Mouse (Mus musculus) forebrain, embryonic 14.5 days (tissue): ENCODE measurements around the gene Ankrd42. TPM values are rescaled to one million over a fixed set of nuclear protein-coding genes. Genes with fewer than 3 reads are reported as not detected.

Source experiments
- ATAC-seq: fragments of 200-750 bp; cut with Nextera tagmentation; 2 replicates; pipeline ENCODE4 v1.8.0; 2017; ENCODE audit warnings: mild to moderate bottlenecking, moderate library complexity
- DNase-seq: peaks from one replicate; pipeline ENCODE4 v3.0.0-alpha.2; 2015; ENCODE audit warnings: low spot score
- H3K27ac ChIP-seq: fragments of 300-500 bp; sonication (generic); 2 replicates; pipeline ENCODE4 v1.5.1; 2014; ENCODE audit warnings: low read depth, mild to moderate bottlenecking, control low read depth, low read length, moderate library complexity
- H3K27me3 ChIP-seq: fragments of 300-500 bp; sonication (generic); replicated peaks from 2 replicates; pipeline ENCODE4 v1.6.1; 2014; ENCODE audit warnings: low read length, control low read depth, mixed read lengths; ENCODE audit not compliant: control insufficient read depth, insufficient read depth
- H3K36me3 ChIP-seq: fragments of 300-500 bp; sonication (generic); 2 replicates; pipeline ENCODE4 v1.6.1; 2014; ENCODE audit warnings: low read length, control low read depth; ENCODE audit not compliant: control insufficient read depth, insufficient read depth
- H3K4me1 ChIP-seq: fragments of 300-500 bp; sonication (generic); 2 replicates; pipeline ENCODE4 v1.6.1; 2014; ENCODE audit warnings: antibody characterized with exemption, low read length, control low read depth; ENCODE audit not compliant: control insufficient read depth, insufficient read depth
- H3K4me2 ChIP-seq: fragments of 300-500 bp; sonication (generic); 2 replicates; pipeline ENCODE4 v1.6.1; 2014; ENCODE audit warnings: mild to moderate bottlenecking, control low read depth, low read length
- H3K4me3 ChIP-seq: fragments of 300-500 bp; sonication (generic); 2 replicates; pipeline ENCODE4 v1.5.1; 2014; ENCODE audit warnings: low read depth, low read length, control low read depth
- H3K9ac ChIP-seq: fragments of 300-500 bp; sonication (generic); 2 replicates; pipeline ENCODE4 v1.6.1; 2014; ENCODE audit warnings: mild to moderate bottlenecking, low read length, control low read depth, moderate library complexity
- H3K9me3 ChIP-seq: fragments of 300-500 bp; sonication (generic); replicated peaks from 2 replicates; pipeline ENCODE4 v1.6.1; 2016; ENCODE audit warnings: low read length, control low read depth, mixed read lengths; ENCODE audit not compliant: control insufficient read depth
- WGBS: fragments of 180-500 bp; shearing (Covaris S2); extraction: QIAGEN DNeasy Blood & Tissue Kit; methylation state at CpG from one replicate; pipeline ENCODE4 v1.1.7; 2014; 5-methylcytosine and 5-hydroxymethylcytosine counted together
- polyA plus RNA-seq: library from polyadenylated mRNA; unstranded; fragments of >200 nt; fragmentation: Nextera tagmentation; extraction: Ambion mirVana; gene quantifications from 2 replicates; pipeline ENCODE4 v1.2.1, GENCODE M21; 2014

The Ankrd42 gene
- polyA plus RNA-seq, 1 experiment from 2014 or later = 10.2 TPM

DNA sequence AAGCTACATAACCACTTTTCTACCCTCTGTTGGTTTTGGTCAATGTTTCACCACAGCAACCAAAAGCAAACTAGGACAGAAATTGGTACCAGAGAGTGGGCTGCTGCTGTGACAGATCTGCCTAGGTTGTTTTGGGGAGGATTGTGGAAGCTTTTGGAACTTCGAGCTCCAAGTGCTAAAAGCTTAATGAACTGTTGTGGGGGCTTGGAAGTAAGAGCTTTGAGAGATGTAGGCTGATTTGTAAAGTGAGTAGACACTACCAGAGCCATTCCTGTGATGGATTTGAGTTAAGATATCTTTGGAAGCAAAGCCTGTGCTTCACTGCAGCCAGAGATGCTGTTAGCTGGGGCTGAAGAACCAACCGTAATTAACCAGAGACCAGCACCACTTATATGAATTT, 46.1 kb downstream of the Ankrd42 start:
- H3K9ac ChIP-seq = no peak overlapping the region
- no peaks in the 10 kb centered on the region for H3K9me3 ChIP-seq
- H3K27me3 ChIP-seq = no peaks in the 10 kb centered on the region
- no peaks in the 10 kb centered on the region for H3K4me1 ChIP-seq
- H3K4me3 ChIP-seq = no peak overlapping the region
- H3K36me3 ChIP-seq = no peaks in the 10 kb centered on the region
- DNase-seq = no peak
- ATAC-seq = no peak
- H3K27ac ChIP-seq = no peak overlapping the region
- H3K4me2 ChIP-seq = no peak overlapping the region
- WGBS = 91% methylated on average over 2 of the region's 2 CpGs

DNA sequence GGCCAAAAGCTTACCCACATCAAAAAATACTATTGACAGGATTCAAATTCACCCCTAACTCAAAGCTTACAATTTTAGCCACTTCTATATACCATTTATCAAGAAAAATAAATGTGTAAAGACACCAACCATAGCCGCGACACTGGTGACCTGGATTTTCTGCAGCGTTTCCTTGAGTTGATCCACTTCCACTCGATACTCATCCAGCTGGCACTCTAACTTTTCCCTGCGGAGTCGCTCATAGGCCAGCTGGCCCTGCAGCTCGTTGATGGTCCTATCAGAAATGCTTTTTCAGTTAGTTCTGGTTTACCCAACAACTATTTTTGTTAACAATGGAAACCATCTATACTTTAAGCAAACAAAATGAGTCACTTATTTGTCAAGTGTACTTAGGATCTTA, 47.0 kb downstream of the Ankrd42 start:
- no peak overlapping the region for H3K27ac ChIP-seq
- H3K4me3 ChIP-seq = no peak overlapping the region
- WGBS = 93% methylated on average over 7 of the region's 7 CpGs
- DNase-seq (no peak), ATAC-seq (no peak)
- no peaks in the 10 kb centered on the region for H3K4me1 ChIP-seq
- H3K9me3 ChIP-seq = no peaks in the 10 kb centered on the region
- H3K27me3 ChIP-seq = no peaks in the 10 kb centered on the region
- no peak overlapping the region for H3K9ac ChIP-seq
- H3K36me3 ChIP-seq = no peaks in the 10 kb centered on the region
- H3K4me2 ChIP-seq = no peak overlapping the region

DNA sequence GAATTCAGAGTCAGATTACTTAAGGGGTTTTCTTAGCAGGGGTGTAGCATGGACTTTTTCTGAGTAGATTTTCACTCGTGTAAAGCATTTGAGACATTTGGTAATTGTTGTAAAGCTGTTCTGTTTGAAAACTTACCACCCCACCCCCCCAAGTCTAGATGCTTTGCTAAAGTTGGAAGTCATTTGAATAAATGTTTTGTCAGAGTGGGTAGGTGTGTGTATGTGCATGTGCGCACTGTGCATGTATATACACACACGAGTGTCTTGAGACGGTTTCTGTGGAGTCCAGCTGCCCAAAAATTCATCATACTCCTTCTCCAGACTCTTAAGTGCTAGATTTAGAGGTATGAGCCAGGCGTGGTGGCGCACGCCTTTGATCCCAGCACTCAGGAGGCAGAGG, 53.4 kb downstream of the Ankrd42 start:
- Histone ChIP-seq H3K27ac (no peak overlapping the region), H3K9ac (no peak overlapping the region), H3K27me3 (no peaks in the 10 kb centered on the region), H3K9me3 (no peaks in the 10 kb centered on the region), H3K4me3 (no peak overlapping the region), H3K4me1 (no peaks in the 10 kb centered on the region), H3K36me3 (peaks cover 18% of the 10 kb centered on the region), H3K4me2 (no peak overlapping the region)
- ATAC-seq (no peak), DNase-seq (no peak)
- 89% methylated on average over 7 of the region's 7 CpGs for WGBS

DNA sequence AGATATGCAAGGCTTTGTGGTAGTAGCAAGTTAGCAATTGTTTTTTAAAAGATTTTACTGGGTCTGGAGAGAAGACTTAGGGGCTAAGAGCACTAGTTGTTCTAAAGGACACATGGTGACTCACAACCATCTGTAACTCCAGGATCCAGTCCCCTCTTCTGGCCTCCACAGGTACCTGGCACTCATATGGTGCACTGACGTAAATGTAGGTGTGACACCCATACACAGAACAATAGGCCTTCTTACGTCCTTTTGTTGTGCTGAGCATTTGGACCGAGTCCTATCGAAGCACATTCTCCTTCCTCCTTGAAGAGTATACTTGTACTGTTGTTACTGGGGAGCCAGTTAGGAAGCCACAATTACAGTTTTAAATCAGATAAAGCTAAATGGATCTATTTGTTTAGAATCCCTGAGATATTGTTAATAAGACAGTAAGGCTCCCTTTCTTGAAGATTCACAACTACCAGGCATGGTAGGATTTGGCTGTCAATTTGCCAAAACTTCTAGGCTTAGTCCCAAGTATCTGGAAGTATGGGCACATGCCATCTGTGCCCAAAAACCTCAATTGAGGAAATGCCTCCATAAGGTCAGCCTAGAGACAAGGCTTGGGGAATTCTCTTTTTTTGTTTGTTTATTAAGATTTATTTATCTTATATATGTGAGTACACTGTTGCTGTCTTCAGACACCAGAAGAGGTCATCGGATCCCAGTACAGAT, 56.3 kb downstream of the Ankrd42 start:
- Histone ChIP-seq H3K9me3 (no peaks in the 10 kb centered on the region), H3K27ac (no peak overlapping the region), H3K9ac (no peak overlapping the region), H3K4me2 (no peak overlapping the region), H3K4me3 (no peak overlapping the region), H3K27me3 (no peaks in the 10 kb centered on the region), H3K36me3 (peaks cover 28% of the 10 kb centered on the region), H3K4me1 (no peaks in the 10 kb centered on the region)
- DNase-seq (peak; percentile 51), ATAC-seq (peak; percentile 42; the same call in 1 of the 2 replicates)
- WGBS = 78% methylated on average over 5 of the region's 5 CpGs

DNA sequence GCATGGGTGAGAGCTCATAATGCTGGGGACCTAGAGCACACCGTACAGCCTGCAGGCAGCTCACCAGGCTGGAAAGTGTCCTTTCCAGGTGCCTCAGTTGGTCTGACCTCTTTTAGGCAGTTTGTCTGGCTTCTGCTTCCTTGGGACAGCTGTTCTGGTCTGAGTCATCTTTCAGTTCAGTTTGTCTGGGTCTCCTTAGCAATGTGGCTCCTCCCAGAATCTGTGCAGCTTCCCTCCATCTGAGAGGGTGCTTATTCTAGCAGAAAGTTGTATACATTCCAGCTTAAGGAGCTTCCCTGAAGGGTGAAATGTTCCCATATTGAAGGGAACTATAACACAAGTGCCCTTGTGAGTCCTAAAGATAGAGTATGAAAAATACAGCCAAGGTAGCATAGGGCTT, 70.2 kb downstream of the Ankrd42 start:
- Histone ChIP-seq H3K27ac (no peak overlapping the region), H3K9me3 (no peaks in the 10 kb centered on the region), H3K4me3 (no peak overlapping the region), H3K27me3 (no peaks in the 10 kb centered on the region), H3K9ac (no peak overlapping the region), H3K4me2 (no peak overlapping the region), H3K36me3 (peaks cover 23% of the 10 kb centered on the region), H3K4me1 (peaks cover 4% of the 10 kb centered on the region)
- ATAC-seq = no peak
- WGBS = 86% methylated on average over 1 of the region's 1 CpGs
- no peak for DNase-seq

DNA sequence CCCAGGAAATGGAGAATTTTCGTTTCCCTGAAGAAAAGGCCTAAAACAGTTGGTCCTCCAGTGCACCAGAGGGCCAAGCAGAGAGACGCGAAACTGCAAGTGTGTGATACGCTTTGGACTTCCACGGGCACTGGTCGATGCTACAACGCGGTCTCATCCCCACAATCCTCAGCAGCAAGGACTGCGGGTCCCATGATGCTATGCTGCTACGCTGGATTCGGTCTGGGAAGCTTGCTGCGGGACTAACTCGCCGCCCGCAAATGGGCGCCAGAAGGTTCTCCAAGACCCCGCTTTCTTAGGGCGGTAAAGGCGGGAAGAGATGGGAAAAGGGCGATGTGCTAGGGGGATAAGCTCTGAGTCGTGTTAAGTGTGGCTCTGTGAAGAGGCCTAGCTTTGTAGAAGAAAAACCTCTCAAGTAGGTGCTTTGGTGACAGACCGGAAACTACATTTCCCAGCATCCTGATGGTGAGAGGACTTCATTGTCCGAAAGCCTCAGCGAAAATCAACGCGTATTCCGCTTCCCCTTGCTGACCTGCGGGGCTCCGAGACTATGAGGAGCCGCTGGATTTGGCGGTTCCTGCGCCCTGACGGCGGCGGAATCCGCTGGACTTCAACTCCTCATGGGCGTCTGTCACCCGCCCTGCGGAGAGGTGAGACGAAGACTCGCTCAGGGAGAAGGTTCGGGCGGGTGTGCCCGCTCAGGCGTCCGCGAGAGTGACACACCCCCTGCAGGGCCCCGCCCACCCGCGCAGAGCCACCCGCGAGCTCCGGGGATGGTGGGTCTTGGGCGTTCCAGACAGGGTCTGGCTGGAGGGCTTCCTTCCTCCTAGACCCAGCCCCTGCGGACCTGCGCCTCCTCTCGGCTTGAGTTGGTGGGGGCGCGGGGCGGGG, 75.7 kb downstream of the Ankrd42 start, which contains the start of gene Ccdc90b:
Gene Ccdc90b, plus strand, starts transcription at position 164 of the 891 bp plus-strand sequence.
- Histone ChIP-seq H3K4me2 (peak within 1 kb of the TSS; percentile 66), H3K9me3 (no peaks in the 10 kb centered on the region), H3K9ac (peak within 1 kb of the TSS; percentile 77), H3K4me3 (peak within 1 kb of the TSS; percentile 76), H3K27me3 (no peaks in the 10 kb centered on the region), H3K4me1 (peaks cover 4% of the 10 kb centered on the region), H3K27ac (peak within 1 kb of the TSS; percentile 91), H3K36me3 (peaks cover 9% of the 10 kb centered on the region; the same call in 1 of the 2 replicates)
- DNase-seq = peak; percentile 98
- ATAC-seq = peak; percentile 97
- 1% methylated on average over 60 of the region's 60 CpGs for WGBS

DNA sequence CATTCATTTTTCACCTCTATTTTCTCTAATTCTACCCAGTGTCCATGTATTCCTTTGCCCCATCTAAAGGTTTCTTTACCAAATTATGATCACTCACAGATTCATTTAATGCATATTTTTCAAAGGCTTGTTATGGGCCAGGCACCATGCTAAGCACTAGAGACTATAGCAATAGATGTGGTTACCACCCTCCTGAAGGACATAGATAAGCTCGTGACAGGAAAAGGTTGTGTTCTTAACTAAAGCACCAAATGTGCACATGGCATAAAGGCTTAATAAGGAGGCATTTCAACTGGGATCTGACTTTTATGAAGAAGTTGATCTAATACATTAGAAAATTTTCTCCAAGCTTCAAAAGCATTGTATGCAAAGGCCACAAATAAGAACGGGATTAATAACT, 78.2 kb downstream of the Ankrd42 start:
- Histone ChIP-seq H3K27ac (no peak overlapping the region), H3K4me3 (no peak overlapping the region), H3K4me1 (peaks cover 4% of the 10 kb centered on the region), H3K27me3 (no peaks in the 10 kb centered on the region), H3K36me3 (no peaks in the 10 kb centered on the region), H3K4me2 (no peak overlapping the region), H3K9ac (no peak overlapping the region), H3K9me3 (no peaks in the 10 kb centered on the region)
- ATAC-seq (no peak), DNase-seq (no peak)
- whole genome bisulfite sequencing = 90% methylated on average over 2 of the region's 2 CpGs

DNA sequence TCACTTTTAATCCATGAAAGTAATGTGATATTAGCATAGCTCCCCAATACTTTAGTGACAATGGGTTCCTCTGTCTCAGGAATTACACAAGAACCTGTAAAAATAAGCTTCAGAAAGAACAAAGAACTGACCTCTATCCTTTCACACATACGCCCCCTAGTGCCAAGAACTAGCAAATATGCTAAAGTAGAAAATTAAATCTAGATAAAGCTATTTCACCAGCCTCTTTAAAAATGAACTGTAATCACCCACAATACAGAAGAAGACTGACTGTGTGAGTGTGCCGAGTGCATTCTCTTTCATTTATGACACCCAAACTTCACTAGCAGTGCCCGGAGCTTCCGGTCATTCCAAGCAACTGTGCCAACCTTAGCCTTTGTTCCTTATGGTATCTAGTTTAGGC, 86.0 kb downstream of the Ankrd42 start:
- Histone ChIP-seq H3K9ac (no peak overlapping the region), H3K27ac (no peak overlapping the region), H3K9me3 (no peaks in the 10 kb centered on the region), H3K27me3 (no peaks in the 10 kb centered on the region), H3K36me3 (no peaks in the 10 kb centered on the region), H3K4me3 (no peak overlapping the region), H3K4me1 (no peaks in the 10 kb centered on the region), H3K4me2 (no peak overlapping the region)
- peak; percentile 87 for DNase-seq
- 55% methylated on average over 4 of the region's 4 CpGs for WGBS
- ATAC-seq = peak; percentile 81
